Mouse (Mus musculus) frontal cortex, adult 2 months (tissue): ENCODE data around the gene Nfe2l3. TPM values are rescaled to one million over a fixed set of nuclear protein-coding genes. Genes with fewer than 3 reads are reported as not detected.
A peak's percentile ranks its signal among the peaks of the same experiment; 100 is the strongest.

Experiments used
- DNase-seq, 2 experiments: peaks; one replicate each; pipeline ENCODE4 v3.0.0; 2022; ENCODE audit warnings: low spot score in 1 of 2; ENCODE audit errors: extremely low spot score in 1 of 2
- polyA plus RNA-seq: library from polyadenylated mRNA; depleted of rRNA; stranded (reverse); fragments of >200 nt; gene quantifications from 2 replicates; pipeline ENCODE4 v1.2.3, GENCODE M21; 2012

The Nfe2l3 gene
- polyA plus RNA-seq, 1 experiment = 3.1 TPM

GRCm38 (mm10) chr6:51442191-51442835 is 9.8 kb downstream of the Nfe2l3 start:
- no peak for DNase-seq

GRCm38 (mm10) chr6:51452927-51453503 is 20.5 kb downstream of the Nfe2l3 start:
- DNase-seq = no peak

GRCm38 (mm10) chr6:51454949-51455348 is 22.5 kb downstream of the Nfe2l3 start:
- DNase-seq = no peak

GRCm38 (mm10) chr6:51456198-51456597 is 23.7 kb downstream of the Nfe2l3 start:
- DNase-seq = no peak

- no peak for DNase-seq
These were observed 24.8 kb downstream of the Nfe2l3 start for GRCm38 (mm10) chr6:51457283-51457682.

GRCm38 (mm10) chr6:51457770-51458387 is 25.4 kb downstream of the Nfe2l3 start:
- DNase-seq = no peak

GRCm38 (mm10) chr6:51458925-51459312 is 26.4 kb downstream of the Nfe2l3 start:
- no peak for DNase-seq

GRCm38 (mm10) chr6:51459313-51460020 is 27.0 kb downstream of the Nfe2l3 start:
- no peak for DNase-seq

- DNase-seq = no peak
These were observed 27.5 kb downstream of the Nfe2l3 start for GRCm38 (mm10) chr6:51460021-51460360.

- DNase-seq = no peak
These were observed 27.9 kb downstream of the Nfe2l3 start for GRCm38 (mm10) chr6:51460363-51460762.

- DNase-seq = no peak
These were observed 35.2 kb downstream of the Nfe2l3 start for GRCm38 (mm10) chr6:51467649-51468048.

- peak; percentile 26 to 71 for DNase-seq
These were observed 36.6 kb downstream of the Nfe2l3 start for GRCm38 (mm10) chr6:51468891-51469561.

- DNase-seq = peak; percentile 96 to 100
These were observed 37.3 kb downstream of the Nfe2l3 start, which contains the start of gene Hnrnpa2b1 for GRCm38 (mm10) chr6:51469715-51470310. TSS of gene Hnrnpa2b1 (minus strand) at chr6:51469894.

GRCm38 (mm10) chr6:51470311-51471178 is 38.1 kb downstream of the Nfe2l3 start, which contains the start of gene Cbx3:
TSS of gene Cbx3 (plus strand) at chr6:51470360.
- peak; percentile 36 to 79 for DNase-seq

GRCm38 (mm10) chr6:51471179-51471505 is 38.7 kb downstream of the Nfe2l3 start:
- DNase-seq = no peak

GRCm38 (mm10) chr6:51471782-51472181 is 39.3 kb downstream of the Nfe2l3 start:
- no peak for DNase-seq

GRCm38 (mm10) chr6:51472213-51472612 is 39.7 kb downstream of the Nfe2l3 start:
- DNase-seq = no peak

- no peak for DNase-seq
These were observed 46.8 kb downstream of the Nfe2l3 start for GRCm38 (mm10) chr6:51479136-51479731.

- DNase-seq = no peak
These were observed 49.1 kb downstream of the Nfe2l3 start for GRCm38 (mm10) chr6:51481548-51481947.
